Mouse (Mus musculus): ENCODE data around the gene Slc4a7. TPM values are rescaled to one million over a fixed set of nuclear protein-coding genes. Genes with fewer than 3 reads are reported as not detected.

The Slc4a7 gene
- 10 to 100 TPM; 42.1 to 51.6 TPM for total RNA-seq (2021)
- long read RNA-seq, experiment 1, full-length matches to known transcripts: 2 of 6 reads
- long read RNA-seq, experiment 1, partial matches to known transcripts: 1 of 6 reads
- long read RNA-seq, experiment 1, other reads (novel, unspliced or antisense): 3 of 6 reads
- long read RNA-seq, experiment 2, full-length matches to known transcripts: 2 of 6 reads
- long read RNA-seq, experiment 2, partial matches to known transcripts: 1 of 6 reads
- long read RNA-seq, experiment 2, other reads (novel, unspliced or antisense): 3 of 6 reads

- no peak for DNase-seq (ENCODE audit: low spot score in 2 of 2)
Observed at GRCm38 (mm10) chr14:14701710-14702329, at the start of gene Slc4a7. TSS of gene Slc4a7 (plus strand) at chr14:14702279.

- no peak for DNase-seq (ENCODE audit: low spot score in 2 of 2)
Observed at GRCm38 (mm10) chr14:14670597-14670996, 31.5 kb upstream of the Slc4a7 start.

GRCm38 (mm10) chr14:14681611-14682010, 20.5 kb upstream of the Slc4a7 start:
- DNase-seq (ENCODE audit: low spot score in 2 of 2): no peak

GRCm38 (mm10) chr14:14684771-14685170, 17.3 kb upstream of the Slc4a7 start:
- DNase-seq (ENCODE audit: low spot score in 2 of 2): no peak

- no peak for DNase-seq (ENCODE audit: low spot score in 2 of 2)
Observed at GRCm38 (mm10) chr14:14686101-14686551, 16.0 kb upstream of the Slc4a7 start.

- DNase-seq (ENCODE audit: low spot score in 2 of 2): no peak
Observed at GRCm38 (mm10) chr14:14687258-14687890, 14.7 kb upstream of the Slc4a7 start.

GRCm38 (mm10) chr14:14702399-14703345, 593 bp downstream of the Slc4a7 start:
- peak; percentile 87 to 95 for DNase-seq (ENCODE audit: low spot score in 2 of 2)

- DNase-seq (ENCODE audit: low spot score in 2 of 2): peak in 1 of 2 experiments; percentile 35
Observed at GRCm38 (mm10) chr14:14703346-14703871, 1.3 kb downstream of the Slc4a7 start.

GRCm38 (mm10) chr14:14704651-14705050, 2.6 kb downstream of the Slc4a7 start:
- DNase-seq (ENCODE audit: low spot score in 2 of 2): no peak

GRCm38 (mm10) chr14:14705126-14705525, 3.0 kb downstream of the Slc4a7 start:
- DNase-seq (ENCODE audit: low spot score in 2 of 2): no peak

- DNase-seq (ENCODE audit: low spot score in 2 of 2): no peak
Observed at GRCm38 (mm10) chr14:14706381-14706780, 4.3 kb downstream of the Slc4a7 start.

- DNase-seq (ENCODE audit: low spot score in 2 of 2): no peak
Observed at GRCm38 (mm10) chr14:14707061-14707460, 5.0 kb downstream of the Slc4a7 start.

- no peak for DNase-seq (ENCODE audit: low spot score in 2 of 2)
Observed at GRCm38 (mm10) chr14:14709021-14709420, 6.9 kb downstream of the Slc4a7 start.

- DNase-seq (ENCODE audit: low spot score in 2 of 2): peak in 1 of 2 experiments; percentile 23
Observed at GRCm38 (mm10) chr14:14714130-14714529, 12.1 kb downstream of the Slc4a7 start.

GRCm38 (mm10) chr14:14715794-14716193, 13.7 kb downstream of the Slc4a7 start:
- DNase-seq (ENCODE audit: low spot score in 2 of 2): no peak

GRCm38 (mm10) chr14:14716843-14717242, 14.8 kb downstream of the Slc4a7 start:
- no peak for DNase-seq (ENCODE audit: low spot score in 2 of 2)

GRCm38 (mm10) chr14:14718556-14718955, 16.5 kb downstream of the Slc4a7 start:
- DNase-seq (ENCODE audit: low spot score in 2 of 2): no peak

GRCm38 (mm10) chr14:14781169-14781568, 79.1 kb downstream of the Slc4a7 start:
- DNase-seq (ENCODE audit: low spot score in 2 of 2): no peak

- no peak for DNase-seq (ENCODE audit: low spot score in 2 of 2)
Observed at GRCm38 (mm10) chr14:14784223-14784622, 82.1 kb downstream of the Slc4a7 start.

GRCm38 (mm10) chr14:14786979-14787378, 84.9 kb downstream of the Slc4a7 start:
- DNase-seq (ENCODE audit: low spot score in 2 of 2): no peak

Data from layer of hippocampus, postnatal 14 days (tissue).